Comparison of ENCODE assay signal across 8 mouse cellular contexts in the genomic region with DNA sequence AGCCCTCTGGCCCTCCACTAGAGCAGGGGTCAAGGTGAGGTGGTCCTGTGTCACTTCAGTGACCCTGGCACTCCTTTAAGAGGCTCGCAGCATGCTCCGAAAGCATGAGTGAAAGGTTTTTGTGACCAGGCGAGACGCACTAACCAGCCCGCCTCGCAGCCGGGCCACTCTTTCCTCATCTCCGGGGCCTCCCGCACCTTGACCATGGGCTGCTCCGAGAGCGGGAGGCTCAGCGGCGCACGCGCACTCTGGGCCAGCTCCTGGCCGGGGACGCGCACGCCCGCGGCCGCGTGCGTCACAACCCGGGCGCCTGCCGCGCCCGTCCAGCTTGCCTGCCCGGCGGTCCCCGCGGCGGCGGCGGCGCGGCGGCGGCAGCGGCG. TPM values are rescaled to one million over a fixed set of nuclear protein-coding genes. Genes with fewer than 3 reads are reported as not detected.
DNase-seq lines count a peak whose midpoint lies in the region; ATAC-seq and TF ChIP-seq lines count a peak whose summit lies in the region.

No protein-coding gene starts in this region.

- under 1% methylated on average over 38 of the region's 42 CpGs for WGBS in forebrain, embryonic 14.5 days
- WGBS in neural tube, embryonic 14.5 days, result under 1% methylated on average over 35 of the region's 42 CpGs

- no peaks in the 10 kb centered on the region for H3K27me3 ChIP-seq in CH12.LX (replicated peaks)
- H3K27me3 ChIP-seq in forebrain, embryonic 14.5 days (replicated peaks; ENCODE audit: control insufficient read depth, insufficient read depth, low read length), result no peaks in the 10 kb centered on the region
- no peaks in the 10 kb centered on the region for H3K27me3 ChIP-seq in neural tube, embryonic 14.5 days (ENCODE audit: control insufficient read depth, insufficient read depth, low read length)
- H3K27me3 ChIP-seq in testis, adult 2 months (ENCODE audit: control insufficient read depth, insufficient read depth, low read length), result no peaks in the 10 kb centered on the region

- peaks cover 0 to 37% of the 10 kb centered on the region in 2 experiments; a peak in 2 of 4 replicates for H3K4me1 ChIP-seq in CH12.LX (ENCODE audit: control insufficient read depth in 1 of 2, insufficient read depth in 2 of 2)
- peaks cover 18% of the 10 kb centered on the region for H3K4me1 ChIP-seq in forebrain, embryonic 14.5 days (ENCODE audit: control insufficient read depth, insufficient read depth, low read length)
- H3K4me1 ChIP-seq in neural tube, embryonic 14.5 days (ENCODE audit: control insufficient read depth, insufficient read depth, low read length), result peaks cover 25% of the 10 kb centered on the region
- H3K4me1 ChIP-seq in testis, adult 2 months (ENCODE audit: control insufficient read depth, insufficient read depth, low read length), result peaks cover 16% of the 10 kb centered on the region

- dilution Hi-C loops in CH12.LX (cut with MboI; ENCODE audit: extremely low pct_ligation_motif_present, extremely low pct_unique_long_range_greater_than_20kb, low sequenced_read_pairs), result no loop called here

- no peak for TF ChIP-seq EP300 in CH12.LX (IDR thresholded peaks at IDR 0.05; ENCODE audit: low read length)

- peak overlapping the region; percentile 85 for H3K9ac ChIP-seq in CH12.LX (ENCODE audit: insufficient read depth, low read depth)
- peak overlapping the region; percentile 76 for H3K9ac ChIP-seq in forebrain, embryonic 14.5 days (ENCODE audit: low read length)
- peak overlapping the region; percentile 86 for H3K9ac ChIP-seq in neural tube, embryonic 14.5 days (replicated peaks; ENCODE audit: low read depth, low read length)

- H3K27ac ChIP-seq in CH12.LX (ENCODE audit: insufficient read depth, low read depth), result no peak overlapping the region
- peak overlapping the region; percentile 70 for H3K27ac ChIP-seq in forebrain, embryonic 14.5 days (ENCODE audit: low read depth, low read length)
- peak overlapping the region; percentile 81 for H3K27ac ChIP-seq in neural tube, embryonic 14.5 days (ENCODE audit: low read depth, low read length)
- peak overlapping the region; percentile 44; the same call in 1 of the 2 replicates for H3K27ac ChIP-seq in testis, adult 2 months (ENCODE audit: control insufficient read depth, insufficient read depth, low read depth, low read length)

- in situ Hi-C loops in CH12.LX (cut with MboI; ENCODE audit: low pct_ligation_motif_present, low pct_unique_long_range_greater_than_20kb, low sequenced_read_pairs), result no loop called here

- peak overlapping the region; percentile 33 to 90 (median 79) for H3K4me3 ChIP-seq in CH12.LX (replicated peaks in 1 of 3; ENCODE audit: low read depth in 2 of 3, low read length in 2 of 3, poor library complexity in 1 of 3)
- peak overlapping the region; percentile 77 for H3K4me3 ChIP-seq in forebrain, embryonic 14.5 days (ENCODE audit: low read depth, low read length)
- H3K4me3 ChIP-seq in neural tube, embryonic 14.5 days (ENCODE audit: low read depth, low read length), result peak overlapping the region; percentile 82
- H3K4me3 ChIP-seq in testis, adult 2 months (ENCODE audit: control insufficient read depth, low read depth, low read length), result peak overlapping the region; percentile 98

- TF ChIP-seq CTCF in CH12.LX (conservative IDR thresholded peaks at IDR 0.05 in 1 of 2, IDR thresholded peaks at IDR 0.05 in 1 of 2; ENCODE audit: low read depth in 2 of 2, low read length in 2 of 2), result no peak
- TF ChIP-seq CTCF in testis, adult 2 months (IDR thresholded peaks at IDR 0.05; ENCODE audit: control insufficient read depth, insufficient read depth, insufficient replicate concordance, low read depth, low read length), result no peak

- TF ChIP-seq POLR2A in CH12.LX (IDR thresholded peaks at IDR 0.05; ENCODE audit: low read depth, low read length), result peak; percentile 84
- peak; percentile 82 for TF ChIP-seq POLR2A in testis, adult 2 months (IDR thresholded peaks at IDR 0.05; ENCODE audit: control insufficient read depth, low read depth, low read length)

- H3K9me3 ChIP-seq in CH12.LX (replicated peaks; ENCODE audit: low read length), result no peaks in the 10 kb centered on the region
- H3K9me3 ChIP-seq in forebrain, embryonic 14.5 days (replicated peaks; ENCODE audit: control insufficient read depth, low read length), result no peaks in the 10 kb centered on the region
- H3K9me3 ChIP-seq in neural tube, embryonic 14.5 days (ENCODE audit: control insufficient read depth, low read length), result no peaks in the 10 kb centered on the region

- peaks cover 29% of the 10 kb centered on the region for H3K79me2 ChIP-seq in CH12.LX (replicated peaks; ENCODE audit: control insufficient read depth, extremely low read depth, insufficient read depth, poor library complexity, severe bottlenecking)

- H3K36me3 ChIP-seq in CH12.LX (replicated peaks in 1 of 2; ENCODE audit: control insufficient read depth in 1 of 2, insufficient read depth in 1 of 2, low read length in 1 of 2), result peaks cover 0 to 7% of the 10 kb centered on the region in 2 experiments
- H3K36me3 ChIP-seq in forebrain, embryonic 14.5 days (ENCODE audit: control insufficient read depth, insufficient read depth, low read length), result no peaks in the 10 kb centered on the region
- no peaks in the 10 kb centered on the region for H3K36me3 ChIP-seq in neural tube, embryonic 14.5 days (ENCODE audit: control insufficient read depth, insufficient read depth, low read length)
- H3K36me3 ChIP-seq in testis, adult 2 months (ENCODE audit: control insufficient read depth, insufficient read depth, low read length), result no peaks in the 10 kb centered on the region

- TF ChIP-seq RAD21 in CH12.LX (IDR thresholded peaks at IDR 0.05; ENCODE audit: low read depth, low read length), result no peak

- H3K4me2 ChIP-seq in CH12.LX (ENCODE audit: insufficient read depth, low read depth, poor library complexity, severe bottlenecking), result peak overlapping the region; percentile 62
- H3K4me2 ChIP-seq in forebrain, embryonic 14.5 days (ENCODE audit: low read length), result peak overlapping the region; percentile 77
- peak overlapping the region; percentile 94 for H3K4me2 ChIP-seq in neural tube, embryonic 14.5 days (ENCODE audit: low read depth, low read length)

- ATAC-seq in forebrain, embryonic 14.5 days, result peak; percentile 91
- peak; percentile 88 for ATAC-seq in neural tube, embryonic 14.5 days (ENCODE audit: low read depth)

- intact Hi-C loops in heart, postnatal 14 days (cut with DNase I), result no loop called here

- peak; percentile 70 for DNase-seq in CH12.LX (ENCODE audit: extremely low read depth)
- peak; percentile 91 for DNase-seq in cerebellum, adult 11 months
- DNase-seq in forebrain, embryonic 14.5 days (ENCODE audit: low spot score), result peak; percentile 90
- peak; percentile 93 to 94 for DNase-seq in heart, postnatal 14 days
- peak; percentile 78 to 89 for DNase-seq in layer of hippocampus, adult 18-20 months (ENCODE audit: low spot score in 2 of 2)
- peak; percentile 87 to 92 for DNase-seq in lung, adult 18-20 months

TF ChIP-seq in CH12.LX, 34 proteins besides CTCF, POLR2A, EP300 and RAD21 (continues in another document):
- no peak for TF ChIP-seq BHLHE40 (IDR thresholded peaks at IDR 0.05; ENCODE audit: low read depth, low read length)
- peak; percentile 55; the same call in 1 of the 2 replicates for TF ChIP-seq NELFE (IDR thresholded peaks at IDR 0.05; ENCODE audit: low read depth, low read length)
- no peak for TF ChIP-seq UBTF (IDR thresholded peaks at IDR 0.05; ENCODE audit: low read depth, low read length)
- TF ChIP-seq HCFC1 (IDR thresholded peaks at IDR 0.05; ENCODE audit: low read depth, low read length), result no peak
- no peak for TF ChIP-seq ZKSCAN1 (IDR thresholded peaks at IDR 0.05; ENCODE audit: borderline replicate concordance, low read depth, low read length)
- TF ChIP-seq CHD1 (IDR thresholded peaks at IDR 0.05; ENCODE audit: low read depth, low read length), result no peak
- TF ChIP-seq E2F4 (IDR thresholded peaks at IDR 0.05; ENCODE audit: insufficient replicate concordance, low read depth, low read length), result no peak
- TF ChIP-seq USF2 (conservative IDR thresholded peaks at IDR 0.05; ENCODE audit: low read depth, low read length), result no peak
- no peak for TF ChIP-seq KAT2A (IDR thresholded peaks at IDR 0.05; ENCODE audit: insufficient replicate concordance, low read length)
- TF ChIP-seq PAX5 (IDR thresholded peaks at IDR 0.05; ENCODE audit: low read length), result no peak
- TF ChIP-seq MYC (IDR thresholded peaks at IDR 0.05; ENCODE audit: low read depth, low read length), result no peak
- peak; percentile 51; the same call in 1 of the 2 replicates for TF ChIP-seq ZMIZ1 (IDR thresholded peaks at IDR 0.05; ENCODE audit: low read depth, low read length)
- TF ChIP-seq MEF2A (IDR thresholded peaks at IDR 0.05; ENCODE audit: borderline replicate concordance, low read depth, low read length), result no peak

RNA-seq across cellular contexts. Expression of gene Prkar2a, which starts 2.7 kb away (rescaled TPM):
- total RNA-seq in CH12.LX (2012; rRNA removed) (14.9 and 18.8 TPM in 2 replicates), CH12.LX (2014; rRNA removed) (10.1 and 13.6 TPM in 2 replicates)
- polyA plus RNA-seq in CH12.LX (2012; ENCODE audit: insufficient read length, low read depth), result 41.4 and 44.4 TPM in 2 replicates
- polyA plus RNA-seq in forebrain, embryonic 14.5 days (2014; fragmentation: Nextera tagmentation; extraction: Ambion mirVana), result 32.4 and 39.1 TPM in 2 replicates
- 10 to 100 TPM; 74.3 to 75.9 TPM for total RNA-seq in heart, postnatal 14 days (2021)
- 10 to 100 TPM; 44.8 to 49.0 TPM for total RNA-seq in layer of hippocampus, adult 18-20 months (2021)
- polyA plus RNA-seq in neural tube, embryonic 14.5 days (2014; fragmentation: Nextera tagmentation; extraction: Ambion mirVana), result 60.2 and 80.1 TPM in 2 replicates
- polyA plus RNA-seq in testis, adult 2 months (2012; rRNA removed), result 105 and 112 TPM in 2 replicates

RNA-seq across cellular contexts. Expression of gene Slc25a20, which starts 29.9 kb away (rescaled TPM):
- total RNA-seq in CH12.LX (2012; rRNA removed) (15.9 and 20.9 TPM in 2 replicates), CH12.LX (2014; rRNA removed) (18.9 and 20.8 TPM in 2 replicates)
- polyA plus RNA-seq in CH12.LX (2012; ENCODE audit: insufficient read length, low read depth), result 16.7 and 18.6 TPM in 2 replicates
- polyA plus RNA-seq in forebrain, embryonic 14.5 days (2014; fragmentation: Nextera tagmentation; extraction: Ambion mirVana), result 23.5 and 24.8 TPM in 2 replicates
- 100 to 1,000 TPM; 222 to 228 TPM for total RNA-seq in heart, postnatal 14 days (2021)
- total RNA-seq in layer of hippocampus, adult 18-20 months (2021), result 10 to 100 TPM; 14.4 to 16.7 TPM
- polyA plus RNA-seq in neural tube, embryonic 14.5 days (2014; fragmentation: Nextera tagmentation; extraction: Ambion mirVana), result 24.0 and 34.8 TPM in 2 replicates
- 19.7 and 20.4 TPM in 2 replicates for polyA plus RNA-seq in testis, adult 2 months (2012; rRNA removed)

RNA-seq across cellular contexts. Expression of gene Arih2, which starts 42.6 kb away (rescaled TPM):
- total RNA-seq in CH12.LX (2012; rRNA removed) (28.1 and 29.0 TPM in 2 replicates), CH12.LX (2014; rRNA removed) (33.5 and 41.2 TPM in 2 replicates)
- polyA plus RNA-seq in CH12.LX (2012; ENCODE audit: insufficient read length, low read depth), result 35.3 and 36.6 TPM in 2 replicates
- polyA plus RNA-seq in forebrain, embryonic 14.5 days (2014; fragmentation: Nextera tagmentation; extraction: Ambion mirVana), result 37.5 and 42.4 TPM in 2 replicates
- 10 to 100 TPM; 47.7 to 48.0 TPM for total RNA-seq in heart, postnatal 14 days (2021)
- 10 to 100 TPM; 48.7 to 59.4 TPM for total RNA-seq in layer of hippocampus, adult 18-20 months (2021)
- polyA plus RNA-seq in neural tube, embryonic 14.5 days (2014; fragmentation: Nextera tagmentation; extraction: Ambion mirVana), result 37.7 and 45.2 TPM in 2 replicates
- 138 and 143 TPM in 2 replicates for polyA plus RNA-seq in testis, adult 2 months (2012; rRNA removed)
